22 mouse cellular contexts compared by ENCODE assay signal in the genomic region with DNA sequence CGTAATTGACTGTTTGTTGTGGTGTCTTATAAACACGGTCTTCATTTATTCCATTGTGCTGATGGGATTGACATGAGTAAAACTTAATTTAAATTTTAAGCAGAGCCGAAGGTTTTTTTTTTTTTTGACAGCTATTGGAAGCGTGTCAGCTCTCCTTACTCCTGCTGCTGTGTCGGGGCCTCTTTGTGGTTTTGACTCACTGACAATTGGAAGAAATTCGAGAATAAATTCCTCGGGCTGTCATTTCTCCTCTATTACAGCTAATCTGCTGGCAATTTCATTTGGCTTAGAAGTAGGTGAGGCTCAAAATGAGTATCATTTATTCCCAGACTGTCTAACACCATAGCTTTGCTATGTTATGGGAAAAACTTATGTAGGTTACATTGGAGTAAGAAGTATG. TPM values are rescaled to one million over a fixed set of nuclear protein-coding genes. Genes with fewer than 3 reads are reported as not detected.
DNase-seq lines count a peak whose midpoint lies in the region; ATAC-seq and TF ChIP-seq lines count a peak whose summit lies in the region.
"Had no signal": no experiment of that assay in that cellular context is flagged by ENCODE, and none has a peak within 500 bp of the region (broad histone marks: within the 10 kb centered on the region; RNA-seq: fewer than 3 reads in every experiment).

No protein-coding gene starts in this region.

- H3K27ac ChIP-seq in forebrain, postnatal 0 days (ENCODE audit: low read depth, low read length), result no peak overlapping the region
- H3K27ac ChIP-seq in forebrain, embryonic 15.5 days (replicated peaks), result no peak overlapping the region
- no peak overlapping the region; the same call in 1 of the 2 replicates for H3K27ac ChIP-seq in embryonic facial prominence, embryonic 14.5 days (replicated peaks; ENCODE audit: low read depth, low read length)
- H3K27ac ChIP-seq: embryonic facial prominence, embryonic 12.5 days; forebrain, embryonic 10.5 days; hindbrain, embryonic 10.5 days; hindbrain, embryonic 15.5 days had no signal

- H3K4me1 ChIP-seq in forebrain, postnatal 0 days (ENCODE audit: insufficient read depth), result no peaks in the 10 kb centered on the region
- H3K4me1 ChIP-seq in forebrain, embryonic 15.5 days, result no peaks in the 10 kb centered on the region
- H3K4me1 ChIP-seq in embryonic facial prominence, embryonic 14.5 days (ENCODE audit: control insufficient read depth, insufficient read depth, low read length), result peaks cover 11% of the 10 kb centered on the region; the same call in 1 of the 2 replicates
- H3K4me1 ChIP-seq: forebrain, embryonic 10.5 days; heart, embryonic 12.5 days; hindbrain, embryonic 10.5 days; hindbrain, embryonic 15.5 days had no signal

- WGBS in forebrain, postnatal 0 days, result 38% methylated on average over 7 of the region's 7 CpGs
- 57% methylated on average over 7 of the region's 7 CpGs for WGBS in forebrain, embryonic 15.5 days
- 44% methylated on average over 7 of the region's 7 CpGs for WGBS in embryonic facial prominence, embryonic 14.5 days

- ATAC-seq in forebrain, postnatal 0 days, result peak; percentile 74; the same call in 1 of the 2 replicates
- no peak for ATAC-seq in forebrain, embryonic 15.5 days (replicated peaks)
- ATAC-seq in embryonic facial prominence, embryonic 14.5 days (ENCODE audit: low read depth), result no peak
- ATAC-seq: intestine, embryonic 16.5 days had no signal

- no peak overlapping the region for H3K4me2 ChIP-seq in forebrain, postnatal 0 days (ENCODE audit: low read depth)
- H3K4me2 ChIP-seq in forebrain, embryonic 15.5 days (replicated peaks), result no peak overlapping the region
- no peak overlapping the region for H3K4me2 ChIP-seq in embryonic facial prominence, embryonic 14.5 days (ENCODE audit: low read depth, low read length)
- H3K4me2 ChIP-seq: embryonic facial prominence, embryonic 12.5 days; heart, embryonic 12.5 days; hindbrain, embryonic 15.5 days had no signal

- no peak overlapping the region for H3K4me3 ChIP-seq in forebrain, postnatal 0 days (ENCODE audit: low read depth, low read length)
- H3K4me3 ChIP-seq in forebrain, embryonic 15.5 days, result no peak overlapping the region
- no peak overlapping the region for H3K4me3 ChIP-seq in embryonic facial prominence, embryonic 14.5 days (ENCODE audit: low read depth, low read length)
- H3K4me3 ChIP-seq: embryonic facial prominence, embryonic 12.5 days; forebrain, embryonic 10.5 days; heart, embryonic 12.5 days; hindbrain, embryonic 10.5 days; hindbrain, embryonic 15.5 days had no signal

- H3K9ac ChIP-seq in forebrain, postnatal 0 days, result no peak overlapping the region
- H3K9ac ChIP-seq in forebrain, embryonic 15.5 days (replicated peaks), result no peak overlapping the region
- no peak overlapping the region for H3K9ac ChIP-seq in embryonic facial prominence, embryonic 14.5 days (ENCODE audit: low read depth, low read length)
- H3K9ac ChIP-seq: embryonic facial prominence, embryonic 12.5 days; heart, embryonic 12.5 days; hindbrain, embryonic 15.5 days had no signal

- DNase-seq in forebrain, postnatal 0 days, result peak; percentile 26
- DNase-seq in Muller cell, postnatal 12 days (ENCODE audit: inconsistent ontology term), result peak; percentile 18
- peak; percentile 76 for DNase-seq in embryonic facial prominence, embryonic 14.5 days (ENCODE audit: low spot score)
- no peak for DNase-seq in gastrocnemius, postnatal 4 days (ENCODE audit: low spot score in 2 of 2)
- no peak for DNase-seq in layer of hippocampus, adult 8-10 months (ENCODE audit: low spot score in 2 of 2)
- DNase-seq in gastrocnemius, postnatal 10 days, result no peak
- DNase-seq: adrenal gland, adult 2 months; adrenal gland, postnatal 25 days; cerebellum, adult 11 months; cerebellum, adult 8-10 months; cerebellum, postnatal 14 days; embryo, embryonic 11 days; gastrocnemius, postnatal 14 days; kidney, adult 8-10 months had no signal

- no peak for TF ChIP-seq CTCF in forebrain, postnatal 0 days (IDR thresholded peaks at IDR 0.05; ENCODE audit: low read depth)

- H3K9me3 ChIP-seq in forebrain, postnatal 0 days (ENCODE audit: low read length), result no peaks in the 10 kb centered on the region
- no peaks in the 10 kb centered on the region for H3K9me3 ChIP-seq in forebrain, embryonic 15.5 days
- no peaks in the 10 kb centered on the region for H3K9me3 ChIP-seq in embryonic facial prominence, embryonic 14.5 days (ENCODE audit: control insufficient read depth, low read length)
- H3K9me3 ChIP-seq: embryonic facial prominence, embryonic 12.5 days; forebrain, embryonic 10.5 days; heart, embryonic 12.5 days; hindbrain, embryonic 10.5 days; hindbrain, embryonic 15.5 days had no signal

- no peaks in the 10 kb centered on the region for H3K36me3 ChIP-seq in forebrain, postnatal 0 days (ENCODE audit: insufficient read depth)
- H3K36me3 ChIP-seq in forebrain, embryonic 15.5 days, result no peaks in the 10 kb centered on the region
- H3K36me3 ChIP-seq in embryonic facial prominence, embryonic 14.5 days (ENCODE audit: control insufficient read depth, insufficient read depth, low read length), result no peaks in the 10 kb centered on the region
- H3K36me3 ChIP-seq: embryonic facial prominence, embryonic 12.5 days; forebrain, embryonic 10.5 days; heart, embryonic 12.5 days; hindbrain, embryonic 10.5 days; hindbrain, embryonic 15.5 days had no signal

- H3K27me3 ChIP-seq in forebrain, postnatal 0 days (ENCODE audit: insufficient read depth, low read length), result no peaks in the 10 kb centered on the region
- no peaks in the 10 kb centered on the region for H3K27me3 ChIP-seq in forebrain, embryonic 15.5 days
- no peaks in the 10 kb centered on the region for H3K27me3 ChIP-seq in embryonic facial prominence, embryonic 14.5 days (replicated peaks; ENCODE audit: control insufficient read depth, insufficient read depth, low read length)
- H3K27me3 ChIP-seq: embryonic facial prominence, embryonic 12.5 days; heart, embryonic 12.5 days; hindbrain, embryonic 15.5 days had no signal

RNA-seq across cellular contexts. Expression of gene Ptprr, which starts 41.7 kb away (rescaled TPM):
- total RNA-seq in forebrain, postnatal 0 days (2014; rRNA removed), result 19.3 and 19.6 TPM in 2 replicates
- 17.2 and 21.3 TPM in 2 replicates for polyA plus RNA-seq in forebrain, postnatal 0 days (2015; fragmentation: Nextera tagmentation; extraction: Ambion mirVana)
- polyA plus RNA-seq in forebrain, embryonic 15.5 days (2015; fragmentation: Nextera tagmentation; extraction: Ambion mirVana), result 7.0 and 9.2 TPM in 2 replicates
- polyA plus RNA-seq in embryonic facial prominence, embryonic 14.5 days (2014; fragmentation: Nextera tagmentation; extraction: Ambion mirVana), result 6.3 and 6.5 TPM in 2 replicates
- total RNA-seq in gastrocnemius, postnatal 4 days (2021), result under 1 TPM; 0.18 to 0.56 TPM
- total RNA-seq in layer of hippocampus, adult 8-10 months (2022), result 10 to 100 TPM; 16.9 to 18.3 (median 17.1) TPM
- under 1 TPM; 0.29 to 0.47 TPM for total RNA-seq in gastrocnemius, postnatal 10 days (2021)
- total RNA-seq: MEL had no signal

Comparison
In these comparisons a context has a peak if more than half of its experiments do, and no peak if none do; other contexts are left out.
1. DNase-seq: peak in forebrain, postnatal 0 days (single experiment), Muller cell, postnatal 12 days (single experiment) and embryonic facial prominence, embryonic 14.5 days (single experiment); none in gastrocnemius, postnatal 4 days (0 of 2), layer of hippocampus, adult 8-10 months (0 of 2) and gastrocnemius, postnatal 10 days (single experiment).
2. RNA of gene Ptprr, which starts 41.7 kb away (total RNA-seq): 19.3 to 19.6 TPM in forebrain, postnatal 0 days and 16.9 to 18.3 TPM in layer of hippocampus, adult 8-10 months; 0.18 to 0.56 TPM in gastrocnemius, postnatal 4 days and 0.29 to 0.47 TPM in gastrocnemius, postnatal 10 days; every median in the first group is over 10 times any median in the second.